Mouse (Mus musculus) T-helper 1 cell (primary cell): ENCODE results near the gene Slc44a5.
"Not testable (repeated sequence)": the region's sequence is repeated elsewhere in the genome, so short reads cannot be mapped to it uniquely, and the experiment has no call there.

Source experiments
- in situ Hi-C: fragments of 300-600 bp; cut with MboI, MseI; formaldehyde crosslinking; loops from one replicate; pipeline ENCODE4 v1.15.1; 2025; ENCODE audit warnings: high pct_unique_total_duplicates

Gene Slc44a5

GRCm38 (mm10) chr3:153968549-153968948, 4.7 kb upstream of the Slc44a5 start:
- in situ Hi-C loops = loop anchor here (5.0 kb wide), 1 partner anchor 264 kb away; no protein-coding TSS in a partner anchor

GRCm38 (mm10) chr3:153969451-153969850, 3.8 kb upstream of the Slc44a5 start:
- in situ Hi-C loops = loop anchor here (5.0 kb wide), 1 partner anchor 263 kb away; no protein-coding TSS in a partner anchor

GRCm38 (mm10) chr3:153973949-153974760, 919 bp downstream of the Slc44a5 start:
- in situ Hi-C loops = no loop called here

DNA sequence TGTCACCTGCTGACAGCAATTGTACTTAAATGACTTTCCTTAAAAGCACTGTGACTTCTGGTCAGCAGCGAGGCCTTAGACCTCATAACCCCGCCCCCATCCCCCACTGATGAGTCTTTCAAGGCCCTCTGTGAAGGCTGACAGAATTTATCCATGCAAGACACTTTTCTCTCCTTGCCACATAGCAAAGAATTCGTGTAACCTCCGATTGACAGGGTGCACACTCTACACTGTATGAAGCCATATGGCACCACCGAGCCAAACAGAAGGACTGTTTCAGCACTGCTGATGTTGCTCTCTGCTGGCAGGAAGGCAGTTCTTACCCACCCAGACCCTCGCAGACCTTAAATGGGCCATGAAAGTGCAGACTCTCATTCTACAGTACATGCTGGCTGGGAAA, 1.8 kb downstream of the Slc44a5 start:
- in situ Hi-C loops = no loop called here

GRCm38 (mm10) chr3:153975791-153976190, 2.6 kb downstream of the Slc44a5 start:
- in situ Hi-C loops = no loop called here

DNA sequence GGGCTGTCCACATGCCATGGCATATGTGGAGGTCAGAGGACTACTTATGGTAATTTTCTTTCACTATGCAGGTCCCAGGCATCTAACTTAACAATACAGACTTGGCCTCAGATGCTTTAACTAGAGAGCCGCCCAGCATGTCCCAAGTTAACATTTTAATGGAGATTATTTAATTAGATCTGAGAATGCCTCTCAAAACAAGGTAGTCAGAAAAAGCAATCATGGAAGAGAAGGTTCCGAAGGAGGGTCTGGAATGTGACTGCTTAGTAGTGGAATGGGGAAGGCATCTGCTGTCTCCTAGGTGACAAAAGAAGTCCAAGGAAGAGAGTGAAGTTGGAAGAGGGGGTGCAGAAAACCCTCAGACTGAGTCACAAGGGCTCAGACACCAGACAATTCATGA, 7.4 kb downstream of the Slc44a5 start:
- in situ Hi-C loops = no loop called here

GRCm38 (mm10) chr3:153984428-153985340, 11.4 kb downstream of the Slc44a5 start:
- in situ Hi-C loops = no loop called here

DNA sequence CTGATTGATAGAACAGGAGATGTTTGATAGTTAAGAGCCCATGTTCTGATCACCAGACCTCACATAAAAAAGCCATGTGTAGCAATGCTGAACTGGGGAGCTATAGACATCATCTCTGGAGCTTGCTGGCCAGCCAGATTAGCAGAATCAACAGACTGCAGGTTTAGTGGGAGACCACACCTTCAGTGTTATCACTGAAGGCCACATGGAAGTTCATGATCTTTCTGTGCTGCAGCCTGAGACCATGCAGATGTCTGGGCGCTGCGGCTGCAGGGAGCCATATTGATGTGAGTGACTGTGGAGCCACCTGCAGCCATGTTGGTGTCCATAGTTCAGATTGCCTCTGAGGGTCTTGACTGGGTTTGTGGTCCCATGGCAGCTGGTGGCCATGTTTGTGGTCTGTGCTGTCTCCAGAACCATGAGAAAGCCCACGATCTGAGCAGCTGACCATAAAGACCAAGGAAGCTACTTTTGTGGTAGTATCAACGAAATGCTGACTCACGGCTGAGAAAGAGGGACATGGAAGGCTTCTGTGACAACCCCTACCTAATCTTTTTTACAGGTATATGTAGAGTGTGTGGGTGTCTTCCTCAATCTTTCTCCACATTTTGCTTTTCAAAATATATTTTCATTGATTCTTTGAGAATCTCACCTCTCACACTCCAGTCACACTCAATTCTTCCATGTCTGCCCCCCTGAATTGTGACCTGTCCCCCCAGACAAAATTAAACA, 26.7 kb downstream of the Slc44a5 start:
- in situ Hi-C loops = no loop called here

- in situ Hi-C loops = no loop called here
Measured at GRCm38 (mm10) chr3:154001348-154001747, 28.1 kb downstream of the Slc44a5 start.

- in situ Hi-C loops = no loop called here
Measured at GRCm38 (mm10) chr3:154046876-154047275, 73.6 kb downstream of the Slc44a5 start.

GRCm38 (mm10) chr3:154053331-154053730, 80.1 kb downstream of the Slc44a5 start:
- in situ Hi-C loops = no loop called here

- in situ Hi-C loops = no loop called here
Measured at GRCm38 (mm10) chr3:154057464-154057863, 84.2 kb downstream of the Slc44a5 start.

- in situ Hi-C loops = no loop called here
Measured at GRCm38 (mm10) chr3:154058200-154058599, 85.0 kb downstream of the Slc44a5 start.

GRCm38 (mm10) chr3:154071989-154072388, 98.8 kb downstream of the Slc44a5 start:
- in situ Hi-C loops = not testable (repeated sequence)

- in situ Hi-C loops = no loop called here
Measured at GRCm38 (mm10) chr3:154075749-154076148, 102.5 kb downstream of the Slc44a5 start.

GRCm38 (mm10) chr3:154081687-154082086, 108.5 kb downstream of the Slc44a5 start:
- in situ Hi-C loops = no loop called here

DNA sequence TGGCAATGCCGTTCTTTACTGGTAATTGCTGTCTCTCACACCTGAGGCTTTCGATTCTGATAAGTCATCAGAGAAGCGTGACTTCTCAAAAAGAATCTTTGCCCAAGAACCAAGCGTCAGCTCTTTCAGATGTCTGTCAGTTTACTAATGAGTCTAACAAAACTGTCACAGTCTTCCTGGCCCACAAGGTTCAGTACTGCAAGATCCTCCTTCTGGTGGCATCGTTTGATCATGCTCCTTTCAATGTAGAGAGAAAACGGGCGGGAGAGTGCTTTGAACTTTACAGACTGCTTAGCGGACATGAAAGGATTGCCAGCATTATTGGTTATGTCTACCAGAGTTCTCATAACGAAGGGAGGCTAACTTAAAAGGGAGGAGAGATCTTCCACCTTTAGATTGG, 109.0 kb downstream of the Slc44a5 start:
- in situ Hi-C loops = no loop called here

DNA sequence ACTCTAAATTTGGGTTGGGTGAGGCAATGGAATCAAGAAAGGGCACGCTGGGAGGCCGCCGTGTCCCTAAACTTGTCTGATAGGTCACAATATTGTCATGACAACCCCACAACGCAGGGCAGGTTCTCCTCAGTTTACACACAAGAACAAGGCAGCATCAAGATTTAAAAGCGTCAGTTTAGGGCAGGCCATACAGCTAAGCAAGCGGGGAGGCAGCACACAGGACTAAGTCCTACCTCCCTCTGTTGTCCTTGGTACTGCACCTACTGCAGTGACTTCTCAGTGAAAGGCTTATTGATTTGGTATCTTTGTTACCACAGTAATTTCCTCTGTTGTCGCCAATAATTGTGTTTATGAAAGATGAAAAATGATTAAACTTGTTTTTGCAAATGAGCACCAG, 109.7 kb downstream of the Slc44a5 start:
- in situ Hi-C loops = no loop called here

DNA sequence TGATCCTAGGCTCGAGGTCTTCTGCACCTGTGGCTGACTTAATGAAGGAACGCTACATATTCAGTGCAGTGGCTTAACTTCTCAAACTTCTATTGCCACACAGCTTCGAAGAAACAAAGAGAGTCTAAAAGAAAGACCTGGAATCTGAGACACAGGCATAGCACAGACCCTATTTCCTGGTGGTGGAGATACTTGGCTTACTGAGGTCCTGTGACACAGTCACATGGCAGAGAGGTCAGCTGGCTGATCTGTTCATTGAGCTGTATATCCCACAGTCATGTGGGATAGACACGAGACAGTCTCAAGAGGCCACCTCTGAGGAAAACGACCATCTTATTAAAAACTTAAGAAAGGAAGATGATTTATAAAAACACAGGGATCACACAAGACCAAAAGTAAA, 116.8 kb downstream of the Slc44a5 start:
- in situ Hi-C loops = no loop called here

- in situ Hi-C loops = no loop called here
Measured at GRCm38 (mm10) chr3:154091468-154092338, 118.5 kb downstream of the Slc44a5 start.

GRCm38 (mm10) chr3:154092466-154092865, 119.2 kb downstream of the Slc44a5 start:
- in situ Hi-C loops = no loop called here
